Mouse (Mus musculus) forebrain, embryonic 12.5 days (tissue): ENCODE results near the gene Wnt11. TPM values are rescaled to one million over a fixed set of nuclear protein-coding genes. Genes with fewer than 3 reads are reported as not detected.

Source experiments
- ATAC-seq: fragments of 200-750 bp; cut with Nextera tagmentation; 2 replicates; pipeline ENCODE4 v1.8.0; 2017; ENCODE audit warnings: moderate TSS enrichment; ENCODE audit not compliant: low FRiP score
- H3K27ac ChIP-seq: fragments of 300-500 bp; sonication (generic); 2 replicates; pipeline ENCODE4 v1.5.1; 2016; ENCODE audit warnings: mild to moderate bottlenecking
- H3K27me3 ChIP-seq: fragments of 300-500 bp; sonication (generic); 2 replicates; pipeline ENCODE4 v1.6.1; 2016; ENCODE audit warnings: mild to moderate bottlenecking
- H3K36me3 ChIP-seq: fragments of 300-500 bp; sonication (generic); replicated peaks from 2 replicates; pipeline ENCODE4 v1.6.1; 2016; ENCODE audit warnings: mild to moderate bottlenecking
- H3K4me1 ChIP-seq: fragments of 300-500 bp; sonication (generic); 2 replicates; pipeline ENCODE4 v1.6.1; 2016
- H3K4me2 ChIP-seq: fragments of 300-500 bp; sonication (generic); 2 replicates; pipeline ENCODE4 v1.6.1; 2016; ENCODE audit warnings: mild to moderate bottlenecking, moderate library complexity
- H3K4me3 ChIP-seq: fragments of 300-500 bp; sonication (generic); replicated peaks from 2 replicates; pipeline ENCODE4 v1.5.1; 2016; ENCODE audit warnings: mild to moderate bottlenecking
- H3K9ac ChIP-seq: fragments of 300-500 bp; sonication (generic); 2 replicates; pipeline ENCODE4 v1.6.1; 2016; ENCODE audit warnings: mild to moderate bottlenecking
- H3K9me3 ChIP-seq: fragments of 300-500 bp; sonication (generic); 2 replicates; pipeline ENCODE4 v1.6.1; 2016
- WGBS: fragments of 180-500 bp; shearing (Covaris S2); methylation state at CpG from one replicate; pipeline ENCODE4 v1.1.7; 2016; 5-methylcytosine and 5-hydroxymethylcytosine counted together
- polyA plus RNA-seq: library from polyadenylated mRNA; unstranded; fragments of >200 nt; fragmentation: Nextera tagmentation; extraction: Ambion mirVana; gene quantifications from 2 replicates; pipeline ENCODE4 v1.2.1, GENCODE M21; 2016

The Wnt11 gene
- polyA plus RNA-seq, 1 experiment from 2014 or later, result 2.6 TPM

GRCm38 (mm10) chr7:98895501-98896095, 60.7 kb downstream of the Wnt11 start:
- ATAC-seq, result no peak
- H3K9ac ChIP-seq, result no peak overlapping the region
- no peak overlapping the region for H3K4me2 ChIP-seq
- H3K4me1 ChIP-seq, result peaks cover 15% of the 10 kb centered on the region; the same call in 1 of the 2 replicates
- no peaks in the 10 kb centered on the region for H3K36me3 ChIP-seq
- H3K27ac ChIP-seq, result no peak overlapping the region
- no peaks in the 10 kb centered on the region for H3K27me3 ChIP-seq
- no peaks in the 10 kb centered on the region for H3K9me3 ChIP-seq
- WGBS, result 54% methylated on average over 10 of the region's 10 CpGs
- no peak overlapping the region for H3K4me3 ChIP-seq

- Histone ChIP-seq H3K27ac (no peak overlapping the region), H3K36me3 (no peaks in the 10 kb centered on the region), H3K9me3 (no peaks in the 10 kb centered on the region), H3K9ac (no peak overlapping the region), H3K27me3 (no peaks in the 10 kb centered on the region), H3K4me1 (peaks cover 15% of the 10 kb centered on the region; the same call in 1 of the 2 replicates), H3K4me2 (no peak overlapping the region), H3K4me3 (no peak overlapping the region)
- WGBS, result 95% methylated on average over 8 of the region's 8 CpGs
- no peak for ATAC-seq
These were observed 62.4 kb downstream of the Wnt11 start for GRCm38 (mm10) chr7:98897323-98897722.

- 87% methylated on average over 4 of the region's 4 CpGs for WGBS
- Histone ChIP-seq H3K27ac (no peak overlapping the region), H3K9me3 (no peaks in the 10 kb centered on the region), H3K4me3 (no peak overlapping the region), H3K4me2 (no peak overlapping the region), H3K36me3 (no peaks in the 10 kb centered on the region), H3K4me1 (peaks cover 12% of the 10 kb centered on the region; the same call in 1 of the 2 replicates), H3K9ac (no peak overlapping the region), H3K27me3 (no peaks in the 10 kb centered on the region)
- no peak for ATAC-seq
These were observed 64.9 kb downstream of the Wnt11 start for GRCm38 (mm10) chr7:98899815-98900214.

- 97% methylated on average over 1 of the region's 1 CpGs for WGBS
- Histone ChIP-seq H3K4me3 (no peak overlapping the region), H3K9me3 (no peaks in the 10 kb centered on the region), H3K36me3 (no peaks in the 10 kb centered on the region), H3K27ac (no peak overlapping the region), H3K27me3 (no peaks in the 10 kb centered on the region), H3K4me1 (peaks cover 3% of the 10 kb centered on the region; the same call in 1 of the 2 replicates), H3K9ac (no peak overlapping the region), H3K4me2 (no peak overlapping the region)
- no peak for ATAC-seq
These were observed 66.2 kb downstream of the Wnt11 start for GRCm38 (mm10) chr7:98901120-98901519.

GRCm38 (mm10) chr7:98903884-98904283, 69.0 kb downstream of the Wnt11 start:
- H3K27me3 ChIP-seq, result no peaks in the 10 kb centered on the region
- peaks cover 3% of the 10 kb centered on the region; the same call in 1 of the 2 replicates for H3K4me1 ChIP-seq
- H3K9me3 ChIP-seq, result no peaks in the 10 kb centered on the region
- no peak overlapping the region for H3K9ac ChIP-seq
- no peaks in the 10 kb centered on the region for H3K36me3 ChIP-seq
- H3K4me3 ChIP-seq, result no peak overlapping the region
- H3K27ac ChIP-seq, result no peak overlapping the region
- ATAC-seq, result no peak
- H3K4me2 ChIP-seq, result no peak overlapping the region
- WGBS, result 64% methylated on average over 5 of the region's 5 CpGs

Other genes with a start within 250 kb of the Wnt11 start
- 39.7 and 56.7 TPM in 2 replicates for gene Emsy, start 178.3 kb upstream of the Wnt11 start, polyA plus RNA-seq
- gene Thap12, start 132.0 kb upstream of the Wnt11 start, polyA plus RNA-seq, result 72.6 and 76.1 TPM in 2 replicates